ENCODE assay signal across 7 mouse cellular contexts in genomic region chr19:47089718-47090525, GRCm38 (mm10). TPM values are rescaled to one million over a fixed set of nuclear protein-coding genes. Genes with fewer than 3 reads are reported as not detected.
DNase-seq lines count a peak whose midpoint lies in the region; ATAC-seq and TF ChIP-seq lines count a peak whose summit lies in the region.

No protein-coding gene starts in this region.

- no peaks in the 10 kb centered on the region for H3K9me3 ChIP-seq in MEL (replicated peaks; ENCODE audit: insufficient read depth, low read length)
- H3K9me3 ChIP-seq in hindbrain, embryonic 11.5 days (ENCODE audit: control insufficient read depth, low read length), result no peaks in the 10 kb centered on the region
- H3K9me3 ChIP-seq in liver, embryonic 12.5 days (replicated peaks), result no peaks in the 10 kb centered on the region

- peak; percentile 81 for ATAC-seq in hindbrain, embryonic 11.5 days (ENCODE audit: low FRiP score)
- peak; percentile 65 for ATAC-seq in liver, embryonic 12.5 days

- TF ChIP-seq EP300 in MEL (IDR thresholded peaks at IDR 0.05; ENCODE audit: low read depth in 1 of 2, low read length in 2 of 2), result no peak; a peak in 2 of 4 replicates

- no peak for TF ChIP-seq RAD21 in MEL (IDR thresholded peaks at IDR 0.05; ENCODE audit: low read depth, low read length)

- no peak for TF ChIP-seq POLR2A in MEL (IDR thresholded peaks at IDR 0.05; ENCODE audit: control insufficient read depth in 1 of 2, insufficient read depth in 1 of 2, low read depth in 1 of 2, low read length in 2 of 2, poor library complexity in 1 of 2)
- TF ChIP-seq POLR2A in olfactory bulb, adult 2 months (IDR thresholded peaks at IDR 0.05; ENCODE audit: insufficient read depth, low read depth, low read length), result no peak

- H3K27me3 ChIP-seq in MEL (ENCODE audit: control insufficient read depth in 1 of 2, insufficient read depth in 2 of 2, low read length in 2 of 2), result no peaks in the 10 kb centered on the region
- no peaks in the 10 kb centered on the region for H3K27me3 ChIP-seq in hindbrain, embryonic 11.5 days (ENCODE audit: control insufficient read depth, insufficient read depth, low read length)
- H3K27me3 ChIP-seq in liver, embryonic 12.5 days (replicated peaks), result no peaks in the 10 kb centered on the region

- peak overlapping the region; percentile 99 for H3K27ac ChIP-seq in left cerebral cortex, adult 2 months
- H3K27ac ChIP-seq in MEL (ENCODE audit: control insufficient read depth, low read depth, low read length), result peak overlapping the region; percentile 66
- peak overlapping the region; percentile 56 for H3K27ac ChIP-seq in hindbrain, embryonic 11.5 days (ENCODE audit: low read depth, low read length)
- peak overlapping the region; percentile 75 for H3K27ac ChIP-seq in liver, embryonic 12.5 days
- peak overlapping the region; percentile 92 for H3K27ac ChIP-seq in olfactory bulb, adult 2 months (ENCODE audit: insufficient read depth, low read depth, low read length)

- peak in 1 of 2 experiments; percentile 19 for DNase-seq in left cerebral cortex, adult 2 months (ENCODE audit: extremely low spot score in 1 of 2, low spot score in 2 of 2)
- DNase-seq in left cerebral cortex, adult 8-10 months (ENCODE audit: low spot score in 2 of 2), result no peak
- peak; percentile 61 for DNase-seq in MEL (ENCODE audit: low read depth, low spot score)
- DNase-seq in c-Kit-negative CD71-positive TER-119-positive erythroid progenitor cells, embryonic 14.5 days (ENCODE audit: low read depth, low spot score), result peak; percentile 31
- no peak for DNase-seq in hindbrain, embryonic 11.5 days (ENCODE audit: low spot score)

- TF ChIP-seq CTCF in left cerebral cortex, adult 2 months (IDR thresholded peaks at IDR 0.05), result no peak
- TF ChIP-seq CTCF in MEL (IDR thresholded peaks at IDR 0.05 in 2 of 3, conservative IDR thresholded peaks at IDR 0.05 in 1 of 3; ENCODE audit: control insufficient read depth in 1 of 3, insufficient read depth in 1 of 3, low read depth in 2 of 3, low read length in 3 of 3, poor library complexity in 1 of 3, severe bottlenecking in 1 of 3), result no peak
- no peak for TF ChIP-seq CTCF in olfactory bulb, adult 2 months (IDR thresholded peaks at IDR 0.05; ENCODE audit: insufficient read depth, low read depth, low read length)

- intact Hi-C loops in left cerebral cortex, adult 2 months (cut with DNase I), result no loop called here

- peaks cover 10 to 18% of the 10 kb centered on the region in 2 experiments for H3K4me1 ChIP-seq in MEL (ENCODE audit: control insufficient read depth in 1 of 2, insufficient read depth in 2 of 2, low read length in 2 of 2)
- H3K4me1 ChIP-seq in hindbrain, embryonic 11.5 days (replicated peaks; ENCODE audit: control insufficient read depth, insufficient read depth, low read length), result peaks cover 5% of the 10 kb centered on the region; the same call in 1 of the 2 replicates
- peaks cover 27% of the 10 kb centered on the region for H3K4me1 ChIP-seq in liver, embryonic 12.5 days
- H3K4me1 ChIP-seq in olfactory bulb, adult 2 months (ENCODE audit: control insufficient read depth, insufficient read depth, low read length), result peaks cover 2% of the 10 kb centered on the region; the same call in 1 of the 2 replicates

- H3K9ac ChIP-seq in MEL (ENCODE audit: control insufficient read depth, low read depth, low read length, poor library complexity, severe bottlenecking), result peak overlapping the region; percentile 86
- H3K9ac ChIP-seq in hindbrain, embryonic 11.5 days (ENCODE audit: low read depth, low read length), result peak overlapping the region; percentile 95
- H3K9ac ChIP-seq in liver, embryonic 12.5 days, result peak overlapping the region; percentile 92

- H3K4me2 ChIP-seq in hindbrain, embryonic 11.5 days (replicated peaks; ENCODE audit: low read depth, low read length), result peak overlapping the region; percentile 69
- H3K4me2 ChIP-seq in liver, embryonic 12.5 days, result peak overlapping the region; percentile 80

- WGBS in hindbrain, embryonic 11.5 days, result 2% methylated on average over 36 of the region's 36 CpGs
- 1% methylated on average over 36 of the region's 36 CpGs for WGBS in liver, embryonic 12.5 days (ENCODE audit: insufficient replicate concordance)
- under 1% methylated on average over 36 of the region's 36 CpGs for WGBS in olfactory bulb, adult 2 months

- H3K36me3 ChIP-seq in MEL (ENCODE audit: control insufficient read depth in 1 of 2, insufficient read depth in 2 of 2, low read length in 2 of 2), result peaks cover 31 to 38% of the 10 kb centered on the region in 2 experiments
- H3K36me3 ChIP-seq in hindbrain, embryonic 11.5 days (ENCODE audit: control insufficient read depth, insufficient read depth, low read length), result no peaks in the 10 kb centered on the region; the same call in 1 of the 2 replicates
- peaks cover 58% of the 10 kb centered on the region for H3K36me3 ChIP-seq in liver, embryonic 12.5 days

- peaks cover 70% of the 10 kb centered on the region for H3K79me2 ChIP-seq in MEL (ENCODE audit: control insufficient read depth, insufficient read depth, low read length, poor library complexity)

- H3K4me3 ChIP-seq in left cerebral cortex, adult 2 months, result peak overlapping the region; percentile 72
- peak overlapping the region; percentile 75 to 89 for H3K4me3 ChIP-seq in MEL (ENCODE audit: control insufficient read depth in 1 of 2, insufficient read depth in 1 of 2, low read depth in 2 of 2, low read length in 2 of 2)
- peak overlapping the region; percentile 94 for H3K4me3 ChIP-seq in hindbrain, embryonic 11.5 days (ENCODE audit: low read depth, low read length)
- H3K4me3 ChIP-seq in liver, embryonic 12.5 days, result peak overlapping the region; percentile 79
- peak overlapping the region; percentile 70 for H3K4me3 ChIP-seq in olfactory bulb, adult 2 months (ENCODE audit: insufficient read depth, low read depth, low read length)

TF ChIP-seq in MEL, 35 proteins besides CTCF, POLR2A, EP300 and RAD21 (continues in another document):
- peak; percentile 1; the same call in 1 of the 2 replicates for TF ChIP-seq ZMIZ1 (IDR thresholded peaks at IDR 0.05; ENCODE audit: low read depth, low read length)
- TF ChIP-seq TCF12 (IDR thresholded peaks at IDR 0.05; ENCODE audit: low read depth, low read length), result 0 out of 2 replicates have a peak, but pooled peaks have one; percentile 16

RNA-seq across cellular contexts. Expression of gene Usmg5, which starts 0.5 kb away (rescaled TPM):
- 100 to 1,000 TPM; 682 to 687 TPM for total RNA-seq in left cerebral cortex, adult 2 months (2021)
- 100 to 1,000 TPM; 772 to 821 (median 786) TPM for total RNA-seq in left cerebral cortex, adult 8-10 months (2022)
- total RNA-seq in MEL (2012; rRNA removed), result 745 and 762 TPM in 2 replicates
- polyA plus RNA-seq in MEL (2012; ENCODE audit: insufficient read depth in 1 of 2, insufficient read length in 2 of 2, low read depth in 1 of 2, low replicate concordance in 2 of 2, missing spikeins in 1 of 2), result 100 to 1,000 TPM in 1 of 2 experiments, not detected in 1; 750 TPM
- polyA plus RNA-seq in hindbrain, embryonic 11.5 days (2014; fragmentation: Nextera tagmentation; extraction: Ambion mirVana), result 1,062 and 1,136 TPM in 2 replicates
- 984 and 997 TPM in 2 replicates for polyA plus RNA-seq in liver, embryonic 12.5 days (2016; fragmentation: Nextera tagmentation; extraction: Ambion mirVana)
- not detected in 2 replicates for polyA plus RNA-seq in olfactory bulb, adult 2 months (2012; ENCODE audit: insufficient read depth, insufficient read length, low replicate concordance, missing spikeins)

RNA-seq across cellular contexts. Expression of gene Pdcd11, which starts 0.6 kb away (rescaled TPM):
- total RNA-seq in left cerebral cortex, adult 2 months (2021), result 10 to 100 TPM; 15.6 to 16.4 TPM
- 10 to 100 TPM; 14.8 to 15.9 (median 15.3) TPM for total RNA-seq in left cerebral cortex, adult 8-10 months (2022)
- total RNA-seq in MEL (2012; rRNA removed), result 72.0 and 81.8 TPM in 2 replicates
- 100 to 1,000 TPM in 1 of 2 experiments, 10 to 100 TPM in 1; 79.6 to 107 TPM for polyA plus RNA-seq in MEL (2012; ENCODE audit: insufficient read depth in 1 of 2, insufficient read length in 2 of 2, low read depth in 1 of 2, low replicate concordance in 2 of 2, missing spikeins in 1 of 2)
- polyA plus RNA-seq in hindbrain, embryonic 11.5 days (2014; fragmentation: Nextera tagmentation; extraction: Ambion mirVana), result 8.1 and 9.4 TPM in 2 replicates
- 10.9 and 11.7 TPM in 2 replicates for polyA plus RNA-seq in liver, embryonic 12.5 days (2016; fragmentation: Nextera tagmentation; extraction: Ambion mirVana)
- not detected in 2 replicates for polyA plus RNA-seq in olfactory bulb, adult 2 months (2012; ENCODE audit: insufficient read depth, insufficient read length, low replicate concordance, missing spikeins)

RNA-seq across cellular contexts. Expression of gene Taf5, which starts 22.4 kb away (rescaled TPM):
- total RNA-seq in left cerebral cortex, adult 2 months (2021), result 1 to 10 TPM; 6.7 to 7.1 TPM
- 1 to 10 TPM; 4.8 to 6.0 (median 5.3) TPM for total RNA-seq in left cerebral cortex, adult 8-10 months (2022)
- 25.1 and 28.3 TPM in 2 replicates for total RNA-seq in MEL (2012; rRNA removed)
- 10 to 100 TPM; 22.8 to 74.3 TPM for polyA plus RNA-seq in MEL (2012; ENCODE audit: insufficient read depth in 1 of 2, insufficient read length in 2 of 2, low read depth in 1 of 2, low replicate concordance in 2 of 2, missing spikeins in 1 of 2)
- polyA plus RNA-seq in hindbrain, embryonic 11.5 days (2014; fragmentation: Nextera tagmentation; extraction: Ambion mirVana), result 10.8 and 11.8 TPM in 2 replicates
- 9.5 and 10.1 TPM in 2 replicates for polyA plus RNA-seq in liver, embryonic 12.5 days (2016; fragmentation: Nextera tagmentation; extraction: Ambion mirVana)
- polyA plus RNA-seq in olfactory bulb, adult 2 months (2012; ENCODE audit: insufficient read depth, insufficient read length, low replicate concordance, missing spikeins), result not detected in 2 replicates

RNA-seq across cellular contexts. Expression of gene Pcgf6, which starts 39.2 kb away (rescaled TPM):
- total RNA-seq in left cerebral cortex, adult 2 months (2021), result 10 to 100 TPM; 20.0 to 20.1 TPM
- total RNA-seq in left cerebral cortex, adult 8-10 months (2022), result 10 to 100 TPM; 14.4 to 15.8 (median 15.1) TPM
- total RNA-seq in MEL (2012; rRNA removed), result 29.0 and 31.1 TPM in 2 replicates
- 10 to 100 TPM in 1 of 2 experiments, not detected in 1; 47.5 TPM for polyA plus RNA-seq in MEL (2012; ENCODE audit: insufficient read depth in 1 of 2, insufficient read length in 2 of 2, low read depth in 1 of 2, low replicate concordance in 2 of 2, missing spikeins in 1 of 2)
- 31.6 and 32.2 TPM in 2 replicates for polyA plus RNA-seq in hindbrain, embryonic 11.5 days (2014; fragmentation: Nextera tagmentation; extraction: Ambion mirVana)
- polyA plus RNA-seq in liver, embryonic 12.5 days (2016; fragmentation: Nextera tagmentation; extraction: Ambion mirVana), result 19.0 and 20.0 TPM in 2 replicates
- not detected in 2 replicates for polyA plus RNA-seq in olfactory bulb, adult 2 months (2012; ENCODE audit: insufficient read depth, insufficient read length, low replicate concordance, missing spikeins)

RNA-seq across cellular contexts. Expression of gene Calhm2, which starts 48.2 kb away (rescaled TPM):
- 1 to 10 TPM; 8.1 to 8.2 TPM for total RNA-seq in left cerebral cortex, adult 2 months (2021)
- total RNA-seq in left cerebral cortex, adult 8-10 months (2022), result 1 to 10 TPM; 4.4 to 6.6 (median 6.3) TPM
- 8.5 and 11.1 TPM in 2 replicates for total RNA-seq in MEL (2012; rRNA removed)
- 10 to 100 TPM in 1 of 2 experiments, not detected in 1; 11.2 TPM for polyA plus RNA-seq in MEL (2012; ENCODE audit: insufficient read depth in 1 of 2, insufficient read length in 2 of 2, low read depth in 1 of 2, low replicate concordance in 2 of 2, missing spikeins in 1 of 2)
- 0.42 and 0.78 TPM in 2 replicates for polyA plus RNA-seq in hindbrain, embryonic 11.5 days (2014; fragmentation: Nextera tagmentation; extraction: Ambion mirVana)
- 1.9 and 2.4 TPM in 2 replicates for polyA plus RNA-seq in liver, embryonic 12.5 days (2016; fragmentation: Nextera tagmentation; extraction: Ambion mirVana)
- not detected in 2 replicates for polyA plus RNA-seq in olfactory bulb, adult 2 months (2012; ENCODE audit: insufficient read depth, insufficient read length, low replicate concordance, missing spikeins)

Comparison
In these comparisons a context has a peak if more than half of its experiments do, and no peak if none do; other contexts are left out.
1. DNase-seq: peak in MEL (single experiment) and c-Kit-negative CD71-positive TER-119-positive erythroid progenitor cells, embryonic 14.5 days (single experiment); none in left cerebral cortex, adult 8-10 months (0 of 2) and hindbrain, embryonic 11.5 days (single experiment).
2. Peak in every context shown above with its lines, with median percentiles within 50 percentile points of each other: H3K27ac ChIP-seq, H3K4me3 ChIP-seq and H3K9ac ChIP-seq.